Comparison of ENCODE assay signal across 12 mouse cellular contexts in genomic region chr7:121111321-121111720, GRCm38 (mm10). TPM values are rescaled to one million over a fixed set of nuclear protein-coding genes. Genes with fewer than 3 reads are reported as not detected.
DNase-seq lines count a peak whose midpoint lies in the region; ATAC-seq and TF ChIP-seq lines count a peak whose summit lies in the region.
"Had no signal": no experiment of that assay in that cellular context is flagged by ENCODE, and none has a peak within 500 bp of the region (broad histone marks: within the 10 kb centered on the region; RNA-seq: fewer than 3 reads in every experiment).

No protein-coding gene starts in this region.

- H3K9ac ChIP-seq in intestine, embryonic 16.5 days (ENCODE audit: low read depth, low read length) = no peak overlapping the region
- H3K9ac ChIP-seq: limb, embryonic 13.5 days; liver, postnatal 0 days had no signal

- H3K4me3 ChIP-seq in intestine, embryonic 16.5 days (ENCODE audit: low read length) = no peak overlapping the region
- H3K4me3 ChIP-seq: limb, embryonic 13.5 days had no signal

- no peak overlapping the region for H3K27ac ChIP-seq in intestine, embryonic 16.5 days (ENCODE audit: low read length)
- H3K27ac ChIP-seq: limb, embryonic 13.5 days had no signal

- H3K27me3 ChIP-seq in intestine, embryonic 16.5 days (replicated peaks; ENCODE audit: control insufficient read depth, insufficient read depth, low read length) = no peaks in the 10 kb centered on the region
- H3K27me3 ChIP-seq: limb, embryonic 13.5 days had no signal

- H3K9me3 ChIP-seq in intestine, embryonic 16.5 days (ENCODE audit: control insufficient read depth, low read length) = no peaks in the 10 kb centered on the region
- H3K9me3 ChIP-seq: limb, embryonic 13.5 days had no signal

- no peaks in the 10 kb centered on the region for H3K4me1 ChIP-seq in intestine, embryonic 16.5 days (ENCODE audit: control insufficient read depth, insufficient read depth, low read length)
- H3K4me1 ChIP-seq: limb, embryonic 13.5 days had no signal

- no peak overlapping the region for H3K4me2 ChIP-seq in intestine, embryonic 16.5 days (ENCODE audit: low read depth, low read length)
- H3K4me2 ChIP-seq: limb, embryonic 13.5 days had no signal

- TF ChIP-seq CTCF in brain, embryonic 14.5 days (IDR thresholded peaks at IDR 0.05; ENCODE audit: borderline replicate concordance, extremely low read depth, insufficient read depth, insufficient read length) = no peak

- H3K36me3 ChIP-seq in intestine, embryonic 16.5 days (ENCODE audit: control insufficient read depth, insufficient read depth, low read length) = no peaks in the 10 kb centered on the region
- H3K36me3 ChIP-seq: limb, embryonic 13.5 days had no signal

- TF ChIP-seq POLR2A in brain, embryonic 14.5 days (IDR thresholded peaks at IDR 0.05; ENCODE audit: borderline replicate concordance, extremely low read depth, insufficient read depth, insufficient read length, poor library complexity, severe bottlenecking) = no peak

- 0 out of 2 replicates have a peak, but pooled peaks have one; percentile 38 for ATAC-seq in intestine, embryonic 16.5 days
- ATAC-seq: liver, postnatal 0 days had no signal

- peak; percentile 19 for DNase-seq in heart, adult 8-10 months (ENCODE audit: low spot score)
- DNase-seq in heart, postnatal 4 days = no peak
- peak; percentile 6 for DNase-seq in Muller cell, postnatal 12 days (ENCODE audit: inconsistent ontology term)
- peak; percentile 6 for DNase-seq in brain, embryonic 14.5 days (ENCODE audit: low read depth)
- DNase-seq in frontal cortex, adult 2 months (ENCODE audit: extremely low spot score in 1 of 2, low spot score in 1 of 2) = no peak
- no peak for DNase-seq in B cell, adult 2 months
- DNase-seq: adrenal gland, postnatal 25 days; kidney, adult 11 months; liver, postnatal 0 days; right cerebral cortex, postnatal 25 days had no signal

- 36% methylated on average over 3 of the region's 3 CpGs for WGBS in intestine, embryonic 16.5 days

RNA-seq across cellular contexts. Expression of gene Otoa, which starts 29.9 kb away (rescaled TPM):
- under 1 TPM; 0.06 to 0.19 (median 0.06) TPM for total RNA-seq in heart, adult 8-10 months (2022)
- total RNA-seq in heart, postnatal 4 days (2021) = 1 to 10 TPM; 5.0 to 5.5 TPM
- 0.46 and 0.52 TPM in 2 replicates for polyA plus RNA-seq in brain, embryonic 14.5 days (2012; rRNA removed)
- polyA plus RNA-seq in intestine, embryonic 16.5 days (2015; fragmentation: Nextera tagmentation; extraction: Ambion mirVana) = 0.06 TPM in 2 replicates
- 0.18 and 1.2 TPM in 2 replicates for polyA plus RNA-seq in frontal cortex, adult 2 months (2012; rRNA removed)

RNA-seq across cellular contexts. Expression of gene Igsf6, which starts 36.9 kb away (rescaled TPM):
- total RNA-seq in heart, adult 8-10 months (2022) = 1 to 10 TPM in 2 of 4 experiments, under 1 TPM in 2; 0.72 to 1.5 (median 1.2) TPM
- total RNA-seq in heart, postnatal 4 days (2021) = under 1 TPM; 0.48 to 0.81 TPM
- polyA plus RNA-seq in brain, embryonic 14.5 days (2012; rRNA removed) = 0.20 and 0.36 TPM in 2 replicates
- polyA plus RNA-seq in intestine, embryonic 16.5 days (2015; fragmentation: Nextera tagmentation; extraction: Ambion mirVana) = 2.6 and 2.7 TPM in 2 replicates
- 0.34 and 0.72 TPM in 2 replicates for polyA plus RNA-seq in frontal cortex, adult 2 months (2012; rRNA removed)

Comparison
In these comparisons a context has a peak if more than half of its experiments do, and no peak if none do; other contexts are left out.
1. DNase-seq: peak in heart, adult 8-10 months (single experiment), Muller cell, postnatal 12 days (single experiment) and brain, embryonic 14.5 days (single experiment); none in heart, postnatal 4 days (single experiment), frontal cortex, adult 2 months (0 of 2) and B cell, adult 2 months (0 of 2).